Mouse (Mus musculus) CD4-positive, CD25-positive, alpha-beta regulatory T cell, adult 4 months (primary cell): Measurements from ENCODE around the gene Wdr47. TPM values are rescaled to one million over a fixed set of nuclear protein-coding genes. Genes with fewer than 3 reads are reported as not detected.
"Not testable (repeated sequence)": the region's sequence is repeated elsewhere in the genome, so short reads cannot be mapped to it uniquely, and the experiment has no call there.

ENCODE experiments used
- ATAC-seq: one replicate; pipeline ENCODE4 v1.8.0; 2017
- polyA plus RNA-seq, 2 experiments: library from polyadenylated mRNA; unstranded; fragments of 100-300 nt; shearing (Covaris generic); gene quantifications; one replicate each; pipeline ENCODE4 v1.2.1; 2017

Gene Wdr47
- polyA plus RNA-seq = 1 to 10 TPM; 5.3 to 6.8 TPM

GRCm38 (mm10) chr3:108590786-108591529 lies at the start of gene Wdr47:
Gene Wdr47, plus strand, starts transcription at chr3:108591279.
- peak; percentile 98 for ATAC-seq

- ATAC-seq = no peak
These were observed 48.8 kb upstream of the Wdr47 start for GRCm38 (mm10) chr3:108542299-108542698.

- ATAC-seq = peak; percentile 39
These were observed 36.9 kb upstream of the Wdr47 start for GRCm38 (mm10) chr3:108554111-108554561.

DNA sequence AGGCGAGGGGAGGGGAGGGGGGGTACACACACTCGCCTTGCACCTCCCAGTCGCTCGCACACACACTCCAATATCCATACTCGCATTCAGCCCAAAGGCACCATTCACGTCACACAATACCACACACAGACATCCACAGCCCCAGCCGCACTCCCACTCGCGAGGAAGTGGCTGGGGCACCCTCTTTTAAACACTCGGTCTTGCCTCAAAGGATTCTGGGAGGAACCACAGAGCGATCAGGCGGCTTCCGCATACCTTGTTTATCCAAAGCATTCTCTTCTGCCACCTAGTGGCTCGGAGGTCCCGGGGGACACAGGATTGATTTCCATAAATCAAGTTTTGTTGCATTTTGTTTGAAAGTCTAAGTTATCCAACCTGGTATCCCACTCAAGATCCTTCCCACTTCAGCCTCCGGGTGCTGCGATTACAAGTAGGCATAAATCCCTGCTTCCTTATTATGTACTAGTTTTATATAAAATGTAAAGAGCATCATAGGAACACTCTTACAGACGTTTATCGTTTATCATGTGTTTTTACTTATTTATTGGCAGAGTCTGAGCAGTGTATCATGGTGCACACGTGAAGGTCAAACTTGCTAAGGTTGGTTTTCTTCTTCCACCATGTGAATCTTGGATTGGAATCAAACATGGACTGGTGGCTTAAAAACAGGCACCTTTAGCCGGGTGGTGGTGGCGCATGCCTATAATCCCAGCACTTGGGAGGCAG lies 36.3 kb upstream of the Wdr47 start:
- peak; percentile 99 for ATAC-seq

- ATAC-seq = no peak
These were observed 33.2 kb upstream of the Wdr47 start for GRCm38 (mm10) chr3:108557888-108558287.

DNA sequence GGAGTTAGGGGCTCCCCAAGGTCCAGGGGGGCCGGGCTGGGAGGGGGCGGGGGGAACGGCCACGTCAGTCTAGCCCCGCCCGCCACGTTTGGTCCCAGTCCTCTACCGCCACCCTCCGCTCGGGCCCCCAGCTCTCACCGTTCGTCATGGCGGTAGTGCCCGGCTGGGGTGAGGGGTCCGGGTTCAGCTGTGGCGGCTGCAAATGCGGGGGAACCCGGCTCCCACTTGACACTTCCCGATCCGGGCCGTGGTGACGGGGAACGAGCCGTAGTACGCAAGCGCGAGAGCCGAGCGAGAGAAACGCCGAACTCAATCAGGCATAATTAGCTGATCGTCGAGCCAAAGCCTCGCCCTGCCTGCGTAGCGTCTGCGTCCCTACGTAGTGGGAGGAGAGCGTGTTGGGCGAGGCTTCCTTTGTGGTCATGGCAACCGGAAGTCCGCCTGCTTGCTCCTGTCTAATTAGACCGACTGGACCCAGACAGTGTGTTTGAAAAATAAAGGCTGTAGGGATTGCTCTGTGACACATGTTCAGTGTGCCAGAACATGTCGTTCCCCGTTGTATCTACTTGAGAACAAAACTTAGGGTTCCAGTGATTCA lies 28.8 kb upstream of the Wdr47 start, which contains the start of gene Tmem167b:
Gene Tmem167b (minus strand): TSS at position 334 of the 598 bp plus-strand sequence.
- peak; percentile 90 for ATAC-seq

DNA sequence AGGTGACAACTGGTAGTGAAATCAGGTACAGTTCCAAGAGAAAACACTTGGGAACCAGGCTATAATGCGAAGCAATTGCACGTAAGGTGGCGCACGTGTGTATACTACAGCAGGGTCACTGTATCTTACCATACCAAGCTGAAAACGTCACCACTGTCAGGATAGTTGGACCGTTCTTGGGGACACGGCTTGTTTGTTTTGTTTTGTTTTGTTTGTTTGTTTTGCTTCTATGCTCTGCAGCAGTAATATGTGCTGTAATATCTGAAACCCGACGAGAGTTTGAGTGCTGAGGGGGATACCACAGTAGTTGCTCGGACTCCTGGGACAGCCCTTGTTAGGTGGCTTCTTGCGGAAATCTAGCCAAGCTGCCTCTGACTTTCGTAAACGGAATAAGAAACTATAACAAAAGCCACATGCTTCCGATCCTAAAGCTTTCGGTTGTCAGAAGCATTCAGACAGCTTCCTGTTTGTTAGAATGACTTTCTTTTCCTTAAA lies 28.3 kb upstream of the Wdr47 start:
- peak; percentile 25 for ATAC-seq

DNA sequence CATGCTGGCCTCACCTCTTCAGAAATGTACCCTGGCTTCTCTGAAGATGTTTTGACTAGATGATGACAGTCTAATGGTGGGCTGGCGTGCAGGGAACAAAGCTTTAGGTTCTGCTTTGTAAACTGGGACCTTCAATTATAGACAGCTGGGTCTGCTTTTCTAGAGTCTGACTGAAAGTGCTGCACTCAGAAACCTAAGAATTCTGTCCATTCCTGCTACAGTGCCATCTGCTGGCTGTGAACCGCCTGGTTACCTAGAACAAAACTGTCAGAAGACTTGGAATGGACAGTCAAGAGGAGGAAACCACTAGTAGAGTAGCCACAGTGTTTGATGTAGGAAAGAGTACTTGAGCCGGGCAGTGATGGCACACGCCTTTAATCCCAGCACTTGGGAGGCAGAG lies 27.8 kb upstream of the Wdr47 start:
- peak; percentile 50 for ATAC-seq

- no peak for ATAC-seq
These were observed 22.8 kb upstream of the Wdr47 start for GRCm38 (mm10) chr3:108567990-108568877.

GRCm38 (mm10) chr3:108569636-108570035 lies 21.4 kb upstream of the Wdr47 start:
- not testable (repeated sequence) for ATAC-seq

GRCm38 (mm10) chr3:108570813-108571212 lies 20.3 kb upstream of the Wdr47 start:
- ATAC-seq = peak; percentile 1

- peak; percentile 98 for ATAC-seq
These were observed 19.4 kb upstream of the Wdr47 start, which contains the start of gene Taf13 for GRCm38 (mm10) chr3:108571443-108572294. Gene Taf13, plus strand, starts transcription at chr3:108571698.

DNA sequence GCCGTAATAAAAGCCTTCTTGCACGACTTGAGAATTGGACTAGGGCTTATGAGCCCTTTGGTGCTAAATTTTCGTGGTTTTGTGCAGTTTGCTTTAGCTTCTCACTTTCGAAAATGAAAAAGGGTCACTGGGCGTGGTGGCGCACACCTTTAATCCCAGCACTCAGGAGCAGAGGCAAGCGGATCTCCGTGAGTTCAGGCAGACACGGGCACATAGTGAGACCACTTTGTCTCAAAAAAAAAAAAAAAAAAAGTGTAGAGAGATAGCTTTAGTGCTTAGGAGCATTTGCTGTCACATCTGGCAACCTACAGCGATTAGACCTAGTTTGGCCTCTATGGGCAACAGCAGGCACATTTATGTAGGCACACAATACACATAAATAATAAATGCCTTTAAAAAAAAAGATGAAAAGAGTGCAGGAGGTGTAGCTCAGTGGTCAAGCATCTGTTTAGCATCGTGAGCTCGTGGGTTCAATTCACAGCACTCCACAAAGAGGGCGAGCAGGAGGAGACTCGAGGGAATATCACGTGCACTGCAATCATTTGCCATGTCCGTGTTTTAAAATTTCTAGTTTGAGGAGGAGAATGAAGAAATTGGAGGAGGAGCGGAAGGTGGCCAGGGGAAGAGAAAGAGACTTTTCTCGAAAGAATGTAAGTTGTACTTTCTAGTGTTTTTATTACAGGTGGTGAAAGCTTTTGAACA lies 18.6 kb upstream of the Wdr47 start:
- ATAC-seq = no peak

DNA sequence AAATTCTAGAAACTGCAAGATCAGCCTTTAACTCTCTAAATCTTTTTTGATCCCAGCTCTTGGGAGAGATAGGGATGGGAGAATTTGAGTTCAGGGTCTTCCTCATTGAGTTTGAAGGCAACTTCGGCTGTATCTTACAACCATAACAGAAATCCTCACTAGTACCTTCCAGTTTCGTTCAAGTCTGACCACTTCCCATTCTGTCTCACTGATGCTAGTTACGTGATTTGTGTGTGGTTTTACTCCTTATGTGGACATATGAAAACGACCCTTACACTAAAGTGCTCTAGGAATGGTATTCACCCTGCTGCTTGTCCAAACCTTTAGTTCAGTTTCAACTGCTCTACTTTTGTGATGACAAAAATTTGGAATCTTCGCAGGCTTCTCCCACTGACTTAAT lies 17.1 kb upstream of the Wdr47 start:
- no peak for ATAC-seq

- ATAC-seq = no peak
These were observed 6.5 kb upstream of the Wdr47 start for GRCm38 (mm10) chr3:108584580-108584979.

DNA sequence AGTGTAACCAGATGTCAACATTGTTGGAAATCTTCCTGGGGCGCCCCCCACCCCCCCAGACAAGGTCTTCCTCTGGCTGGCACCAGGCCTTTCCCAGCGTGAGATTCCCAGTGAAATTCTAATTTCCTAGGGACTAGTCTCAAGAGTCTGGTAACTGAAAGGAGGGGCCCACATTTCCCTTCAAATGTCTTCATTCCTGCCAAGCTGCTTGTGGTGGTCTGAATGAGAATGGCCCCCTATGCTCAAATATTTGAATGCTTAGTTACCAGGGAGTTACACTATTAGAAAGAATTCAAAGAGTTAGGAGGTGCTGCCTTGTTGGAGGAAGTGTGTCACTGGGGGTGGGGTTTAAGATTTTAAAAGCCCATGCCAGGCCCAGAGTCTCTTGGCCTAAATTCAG lies 2.6 kb upstream of the Wdr47 start:
- ATAC-seq = no peak

- no peak for ATAC-seq
These were observed 747 bp downstream of the Wdr47 start for GRCm38 (mm10) chr3:108591530-108592522.

GRCm38 (mm10) chr3:108608906-108609305 lies 17.8 kb downstream of the Wdr47 start:
- no peak for ATAC-seq

- ATAC-seq = no peak
These were observed 43.7 kb downstream of the Wdr47 start for GRCm38 (mm10) chr3:108634761-108635160.
